Mouse (Mus musculus) lung, embryonic 15.5 days (tissue): ENCODE results near the gene Cd22. TPM values are rescaled to one million over a fixed set of nuclear protein-coding genes. Genes with fewer than 3 reads are reported as not detected.

Experiments
- polyA plus RNA-seq: library from polyadenylated mRNA; unstranded; fragments of >200 nt; fragmentation: Nextera tagmentation; extraction: Ambion mirVana; gene quantifications from 2 replicates; pipeline ENCODE4 v1.2.1, GENCODE M21; 2015

Cd22 gene
- polyA plus RNA-seq, 1 experiment from 2014 or later = 0.05 TPM

Other genes with a start within 250 kb of the Cd22 start
- not detected in 2 replicates for gene Etv2, start 244.5 kb downstream of the Cd22 start, polyA plus RNA-seq
- gene Rbm42, start 230.0 kb downstream of the Cd22 start, polyA plus RNA-seq = 126 and 130 TPM in 2 replicates
- gene Haus5, start 215.3 kb downstream of the Cd22 start, polyA plus RNA-seq = 61.9 and 62.6 TPM in 2 replicates
- not detected in 2 replicates for gene Pmis2, start 208.7 kb downstream of the Cd22 start, polyA plus RNA-seq
- 0.96 TPM in 1 of 2 replicates, not detected in the other for gene 2200002J24Rik, start 181.4 kb downstream of the Cd22 start, polyA plus RNA-seq
- gene Atp4a, start 168.1 kb downstream of the Cd22 start, polyA plus RNA-seq = 0.40 and 0.41 TPM in 2 replicates
- gene Tmem147, start 150.8 kb downstream of the Cd22 start, polyA plus RNA-seq = 153 and 159 TPM in 2 replicates
- gene Gapdhs, start 136.7 kb downstream of the Cd22 start, polyA plus RNA-seq = 0.19 and 0.46 TPM in 2 replicates
- 1.4 and 1.8 TPM in 2 replicates for gene Sbsn, start 128.9 kb downstream of the Cd22 start, polyA plus RNA-seq
- gene Dmkn, start 116.6 kb downstream of the Cd22 start, polyA plus RNA-seq = 5.4 and 5.9 TPM in 2 replicates
- gene Krtdap, start 92.4 kb downstream of the Cd22 start, polyA plus RNA-seq = 2.4 and 5.1 TPM in 2 replicates
- gene Ffar2, start 56.6 kb downstream of the Cd22 start, polyA plus RNA-seq = 0.38 and 0.46 TPM in 2 replicates
- not detected in 2 replicates for gene Ffar3, start 24.2 kb downstream of the Cd22 start, polyA plus RNA-seq
- not detected in 2 replicates for gene Ffar1, start 18.8 kb downstream of the Cd22 start, polyA plus RNA-seq
- 0.32 and 0.34 TPM in 2 replicates for gene Mag, start 34.5 kb upstream of the Cd22 start, polyA plus RNA-seq
- gene Hamp2, start 44.3 kb upstream of the Cd22 start, polyA plus RNA-seq = not detected in 2 replicates
- 0.78 TPM in 1 of 2 replicates, not detected in the other for gene Hamp, start 63.7 kb upstream of the Cd22 start, polyA plus RNA-seq
- 25.6 and 27.5 TPM in 2 replicates for gene Usf2, start 76.5 kb upstream of the Cd22 start, polyA plus RNA-seq
- 80.6 and 89.1 TPM in 2 replicates for gene Lsr, start 93.1 kb upstream of the Cd22 start, polyA plus RNA-seq
- gene Fam187b, start 93.4 kb upstream of the Cd22 start, polyA plus RNA-seq = 6.3 TPM in 2 replicates
- 50.1 TPM in 2 replicates for gene Fxyd5, start 162.1 kb upstream of the Cd22 start, polyA plus RNA-seq
- gene Fxyd7, start 171.1 kb upstream of the Cd22 start, polyA plus RNA-seq = 5.2 and 5.3 TPM in 2 replicates
- 82.5 and 86.9 TPM in 2 replicates for gene Fxyd1, start 176.9 kb upstream of the Cd22 start, polyA plus RNA-seq
- gene Lgi4, start 179.0 kb upstream of the Cd22 start, polyA plus RNA-seq = 0.21 and 0.35 TPM in 2 replicates
- 50.1 and 54.3 TPM in 2 replicates for gene Fxyd3, start 196.4 kb upstream of the Cd22 start, polyA plus RNA-seq
- 14.6 and 16.7 TPM in 2 replicates for gene Hpn, start 234.9 kb upstream of the Cd22 start, polyA plus RNA-seq
- gene Scn1b, start 246.7 kb upstream of the Cd22 start, polyA plus RNA-seq = 1.5 and 1.8 TPM in 2 replicates